8 mouse cellular contexts compared by ENCODE assay signal in the genomic region with DNA sequence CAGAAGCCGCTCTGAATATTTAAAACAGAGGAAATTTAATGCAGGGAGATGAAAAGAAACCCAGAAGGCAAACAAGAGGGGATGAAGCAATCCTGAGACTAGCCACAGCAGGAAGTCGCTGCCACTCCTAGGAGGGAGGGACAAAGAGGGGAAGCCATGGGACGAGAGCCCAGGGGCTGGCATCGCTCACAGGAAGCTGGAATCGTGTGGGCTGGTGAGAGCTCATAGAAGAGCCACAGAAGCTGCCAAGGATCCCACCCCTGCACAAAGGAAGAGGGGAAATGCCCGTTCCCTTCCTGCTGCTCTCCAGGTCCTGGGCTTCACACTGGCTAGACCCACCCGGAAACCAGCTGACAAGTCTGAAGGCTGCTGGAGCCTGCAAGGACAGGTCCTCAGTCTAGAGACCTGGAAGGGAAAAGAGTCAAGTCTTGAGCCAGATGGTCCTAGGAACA.
DNase-seq lines count a peak whose midpoint lies in the region; ATAC-seq and TF ChIP-seq lines count a peak whose summit lies in the region.

No protein-coding gene starts in this region.

- peak overlapping the region; percentile 47; the same call in 1 of the 2 replicates for H3K9ac ChIP-seq in forebrain, embryonic 13.5 days
- 0 out of 2 replicates have a peak overlapping the region, but pooled peaks have one; percentile 1 for H3K9ac ChIP-seq in heart, embryonic 16.5 days (ENCODE audit: low read length)
- H3K9ac ChIP-seq in liver, embryonic 11.5 days (ENCODE audit: low read depth, low read length) = 0 out of 2 replicates have a peak overlapping the region, but pooled peaks have one; percentile 20

- peaks cover 76% of the 10 kb centered on the region for H3K4me1 ChIP-seq in E14TG2a.4 (replicated peaks; ENCODE audit: low read depth, low read length)
- H3K4me1 ChIP-seq in forebrain, embryonic 13.5 days = peaks cover 30% of the 10 kb centered on the region
- H3K4me1 ChIP-seq in heart, embryonic 16.5 days (ENCODE audit: control insufficient read depth, insufficient read depth, low read length) = peaks cover 23% of the 10 kb centered on the region
- peaks cover 18% of the 10 kb centered on the region; the same call in 1 of the 2 replicates for H3K4me1 ChIP-seq in liver, embryonic 11.5 days (replicated peaks; ENCODE audit: control insufficient read depth, insufficient read depth, low read length)

- peak overlapping the region; percentile 78 for H3K27ac ChIP-seq in forebrain, embryonic 13.5 days
- peak overlapping the region; percentile 81 for H3K27ac ChIP-seq in heart, embryonic 16.5 days (ENCODE audit: low read length)
- H3K27ac ChIP-seq in liver, embryonic 11.5 days (ENCODE audit: low read depth, low read length) = peak overlapping the region; percentile 16; the same call in 1 of the 2 replicates

- peak; percentile 46 for DNase-seq in cerebellum, adult 11-12 months
- DNase-seq in kidney, postnatal 14 days = peak; percentile 71
- no peak for DNase-seq in liver, embryonic 11.5 days (ENCODE audit: low spot score)
- peak; percentile 19 to 39 for DNase-seq in monocyte, adult 2 months (ENCODE audit: low read depth in 1 of 2, low spot score in 2 of 2)
- DNase-seq in thymus, postnatal 4 days = peak; percentile 46

- no peak for TF ChIP-seq CTCF in E14TG2a.4 (conservative IDR thresholded peaks at IDR 0.05; ENCODE audit: low read length)

- H3K27me3 ChIP-seq in E14TG2a.4 (ENCODE audit: insufficient read depth, low read length) = no peaks in the 10 kb centered on the region
- H3K27me3 ChIP-seq in forebrain, embryonic 13.5 days = no peaks in the 10 kb centered on the region
- H3K27me3 ChIP-seq in heart, embryonic 16.5 days (ENCODE audit: control insufficient read depth, insufficient read depth, low read length) = no peaks in the 10 kb centered on the region
- no peaks in the 10 kb centered on the region for H3K27me3 ChIP-seq in liver, embryonic 11.5 days (replicated peaks; ENCODE audit: control insufficient read depth, insufficient read depth, low read length)

- peak overlapping the region; percentile 50 for H3K4me3 ChIP-seq in E14TG2a.4 (replicated peaks; ENCODE audit: low read length)
- H3K4me3 ChIP-seq in forebrain, embryonic 13.5 days = no peak overlapping the region
- no peak overlapping the region for H3K4me3 ChIP-seq in heart, embryonic 16.5 days (ENCODE audit: low read length)
- no peak overlapping the region for H3K4me3 ChIP-seq in liver, embryonic 11.5 days (ENCODE audit: low read depth, low read length)

- peak; percentile 72 for ATAC-seq in forebrain, embryonic 13.5 days
- ATAC-seq in heart, embryonic 16.5 days (replicated peaks; ENCODE audit: extremely low read depth, insufficient read depth, low FRiP score) = peak; percentile 74
- peak; percentile 40; the same call in 1 of the 2 replicates for ATAC-seq in liver, embryonic 11.5 days (replicated peaks; ENCODE audit: low FRiP score)

- H3K36me3 ChIP-seq in E14TG2a.4 (ENCODE audit: insufficient read depth, low read length) = no peaks in the 10 kb centered on the region
- no peaks in the 10 kb centered on the region for H3K36me3 ChIP-seq in forebrain, embryonic 13.5 days (ENCODE audit: poor library complexity, severe bottlenecking)
- no peaks in the 10 kb centered on the region for H3K36me3 ChIP-seq in heart, embryonic 16.5 days (ENCODE audit: control insufficient read depth, insufficient read depth)
- no peaks in the 10 kb centered on the region for H3K36me3 ChIP-seq in liver, embryonic 11.5 days (ENCODE audit: control insufficient read depth, insufficient read depth, low read length)

- 16% methylated on average over 7 of the region's 7 CpGs for WGBS in forebrain, embryonic 13.5 days
- 25% methylated on average over 7 of the region's 7 CpGs for WGBS in heart, embryonic 16.5 days
- 20% methylated on average over 7 of the region's 7 CpGs for WGBS in liver, embryonic 11.5 days

- H3K9me3 ChIP-seq in E14TG2a.4 (ENCODE audit: low read length) = peaks cover 11% of the 10 kb centered on the region
- H3K9me3 ChIP-seq in forebrain, embryonic 13.5 days (replicated peaks) = no peaks in the 10 kb centered on the region
- no peaks in the 10 kb centered on the region for H3K9me3 ChIP-seq in heart, embryonic 16.5 days (replicated peaks; ENCODE audit: control insufficient read depth, low read length)
- no peaks in the 10 kb centered on the region for H3K9me3 ChIP-seq in liver, embryonic 11.5 days (ENCODE audit: control insufficient read depth, low read length)

- H3K4me2 ChIP-seq in forebrain, embryonic 13.5 days = 0 out of 2 replicates have a peak overlapping the region, but pooled peaks have one; percentile 15
- H3K4me2 ChIP-seq in heart, embryonic 16.5 days (ENCODE audit: low read depth, low read length) = peak overlapping the region; percentile 28
- peak overlapping the region; percentile 41 for H3K4me2 ChIP-seq in liver, embryonic 11.5 days

Comparison
In these comparisons a context has a peak if more than half of its experiments do, and no peak if none do; other contexts are left out.
1. H3K27ac ChIP-seq: peak in every context shown above with its lines; median percentile 81 in heart, embryonic 16.5 days; 78 in forebrain, embryonic 13.5 days; 16 in liver, embryonic 11.5 days.